Mouse (Mus musculus) lung, postnatal 14 days (tissue): ENCODE measurements around the gene Vmn1r197.
"Not testable (repeated sequence)": the region's sequence is repeated elsewhere in the genome, so short reads cannot be mapped to it uniquely, and the experiment has no call there.

Experiments used
- DNase-seq: peaks from one replicate; pipeline ENCODE4 v3.0.0; 2021

Vmn1r197 gene

DNA sequence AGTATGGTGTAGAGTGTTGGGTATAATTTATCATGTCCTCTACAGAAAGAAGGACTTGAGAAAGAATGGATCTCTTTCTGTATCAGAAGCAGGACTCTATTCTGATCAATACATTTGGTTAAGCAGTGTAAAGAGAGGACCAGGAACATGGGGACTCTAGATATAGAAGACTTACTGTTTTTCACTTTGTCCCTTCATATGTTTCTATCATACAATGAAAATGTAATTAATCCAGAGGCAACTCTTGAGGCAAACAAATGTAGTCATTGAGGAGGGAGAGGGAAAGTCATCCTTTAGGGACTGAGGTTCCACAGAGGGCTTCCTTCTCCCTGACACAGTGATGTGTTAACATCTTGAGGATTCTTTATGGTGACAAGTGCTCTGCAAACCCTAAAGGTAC, at the start of gene Vmn1r197:
Gene Vmn1r197 (plus strand): TSS at position 301 of the 400 bp plus-strand sequence.
- DNase-seq = no peak

- no peak for DNase-seq
Observed at GRCm38 (mm10) chr13:22284578-22284977, 39.8 kb upstream of the Vmn1r197 start.

- DNase-seq = no peak
Observed at GRCm38 (mm10) chr13:22289620-22290019, 34.8 kb upstream of the Vmn1r197 start, which contains the start of gene Vmn1r196. Vmn1r196 (plus strand) TSS chr13:22289920.

DNA sequence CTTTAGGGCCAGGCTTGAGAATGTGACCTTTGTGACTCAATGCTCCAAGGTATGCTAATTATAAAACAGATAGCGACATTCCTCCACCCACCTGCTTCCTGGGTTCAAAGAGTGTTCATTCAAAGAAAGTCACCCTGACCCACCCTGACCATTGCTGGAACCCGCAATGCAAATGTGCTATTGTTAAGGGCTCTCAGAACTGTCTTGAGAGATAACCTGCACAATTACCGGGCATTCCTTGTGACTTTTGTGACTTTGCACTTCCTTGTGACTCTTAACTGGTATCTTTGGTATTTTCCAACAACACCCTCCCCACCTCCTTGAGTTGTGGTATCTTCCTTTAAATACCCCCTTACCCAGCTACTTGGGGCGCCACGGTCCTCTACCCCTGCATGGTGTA, 16.3 kb upstream of the Vmn1r197 start:
- not testable (repeated sequence) for DNase-seq

- no peak for DNase-seq
Observed at GRCm38 (mm10) chr13:22315361-22315760, 9.0 kb upstream of the Vmn1r197 start.

DNA sequence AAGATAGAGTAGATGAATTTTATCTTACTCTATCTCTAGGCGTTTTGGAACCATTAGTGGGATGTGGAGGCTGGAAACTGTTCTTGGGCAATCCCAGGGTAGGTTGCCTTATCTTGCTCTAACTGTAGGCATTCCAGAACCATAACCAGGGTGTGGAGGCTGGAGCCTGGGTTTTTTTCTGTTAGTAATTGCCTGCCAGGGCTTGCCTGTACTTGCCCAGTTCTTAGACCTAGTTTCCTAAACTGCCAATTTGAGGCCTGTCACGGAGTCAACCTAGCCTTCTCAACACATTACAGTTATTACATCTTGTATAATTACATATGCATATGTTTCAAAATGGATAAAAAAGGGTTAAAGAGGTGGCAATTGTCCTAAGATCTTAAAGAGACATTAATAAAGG, 7.0 kb upstream of the Vmn1r197 start:
- DNase-seq = no peak

GRCm38 (mm10) chr13:22320091-22320490, 4.3 kb upstream of the Vmn1r197 start:
- DNase-seq = no peak

GRCm38 (mm10) chr13:22333269-22333668, 8.9 kb downstream of the Vmn1r197 start:
- no peak for DNase-seq

DNA sequence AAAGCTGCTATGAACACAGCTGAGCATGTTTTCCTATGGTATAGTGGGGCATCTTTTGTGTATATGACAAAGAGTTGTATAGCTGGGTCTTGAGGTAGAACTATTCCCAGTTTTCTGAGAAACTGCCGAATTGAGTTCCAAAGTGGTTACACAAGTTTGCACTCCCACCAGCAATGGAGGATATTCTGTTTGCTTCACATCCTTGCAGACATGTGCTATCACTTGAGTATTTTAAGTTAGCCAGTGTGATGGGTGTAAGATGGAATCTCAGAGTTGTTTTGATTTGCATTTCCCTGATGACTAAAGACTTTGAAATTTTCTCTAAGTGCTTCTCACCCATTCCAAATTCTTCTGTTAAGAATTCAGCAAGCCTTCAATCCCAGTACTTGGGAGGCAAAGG, 11.2 kb downstream of the Vmn1r197 start:
- no peak for DNase-seq

- DNase-seq = no peak
Observed at GRCm38 (mm10) chr13:22350064-22350463, 25.7 kb downstream of the Vmn1r197 start, which contains the start of gene Vmn1r198. Vmn1r198 (plus strand) TSS chr13:22350364.

- no peak for DNase-seq
Observed at GRCm38 (mm10) chr13:22350813-22351212, 26.4 kb downstream of the Vmn1r197 start.

- no peak for DNase-seq
Observed at GRCm38 (mm10) chr13:22379518-22379917, 55.1 kb downstream of the Vmn1r197 start, which contains the start of gene Vmn1r199. Vmn1r199 (plus strand) TSS chr13:22379818.

- not testable (repeated sequence) for DNase-seq
Observed at GRCm38 (mm10) chr13:22381128-22381527, 56.7 kb downstream of the Vmn1r197 start.
